Mouse (Mus musculus) heart, postnatal 25 days (tissue): Measurements from ENCODE around the gene Tuba3b. TPM values are rescaled to one million over a fixed set of nuclear protein-coding genes. Genes with fewer than 3 reads are reported as not detected.

ENCODE experiments used
- DNase-seq: peaks from one replicate; pipeline ENCODE4 v3.0.0; 2022; ENCODE audit warnings: low spot score
- intact Hi-C: fragments of 180-260 bp; cut with DNase I; formaldehyde crosslinking; loops from one replicate; pipeline ENCODE4 v1.15.1; 2025
- total RNA-seq, 2 experiments: library from RNA; stranded (reverse); gene quantifications; 2 replicates each; pipeline ENCODE4 v1.2.3; 2021

Tuba3b gene
- under 1 TPM in 1 of 2 experiments, not detected in 1; 0.20 TPM for total RNA-seq

DNA sequence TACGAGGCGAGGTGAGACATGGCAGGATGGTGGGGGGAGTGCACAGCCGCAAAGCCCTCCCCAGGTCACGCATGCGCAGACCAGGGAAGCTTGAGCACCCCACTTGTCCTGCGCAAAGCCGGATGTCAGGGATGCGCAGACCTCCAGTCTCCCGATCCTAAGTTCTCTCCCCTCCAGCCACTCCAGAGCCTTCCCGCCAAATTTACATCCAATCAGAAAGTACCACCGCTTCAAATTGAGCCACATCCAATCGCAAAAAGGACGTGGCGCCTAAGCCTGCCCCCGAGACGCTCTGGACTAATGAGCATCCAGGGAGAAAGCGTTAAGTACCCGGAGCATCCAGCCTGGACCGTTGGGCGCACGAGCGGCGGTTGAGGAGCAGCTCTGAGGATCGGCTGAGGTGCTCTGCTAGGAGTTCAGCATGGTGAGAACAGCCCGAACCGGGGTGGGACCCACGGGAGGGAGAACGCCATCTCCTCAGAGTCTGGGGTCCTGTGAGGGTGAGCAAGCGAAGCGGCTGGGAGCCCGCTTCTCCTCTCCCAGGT is at the start of gene Tuba3b:
Gene Tuba3b, plus strand, starts transcription at position 92 of the 545 bp plus-strand sequence.
- DNase-seq = no peak
- intact Hi-C loops = no loop called here

DNA sequence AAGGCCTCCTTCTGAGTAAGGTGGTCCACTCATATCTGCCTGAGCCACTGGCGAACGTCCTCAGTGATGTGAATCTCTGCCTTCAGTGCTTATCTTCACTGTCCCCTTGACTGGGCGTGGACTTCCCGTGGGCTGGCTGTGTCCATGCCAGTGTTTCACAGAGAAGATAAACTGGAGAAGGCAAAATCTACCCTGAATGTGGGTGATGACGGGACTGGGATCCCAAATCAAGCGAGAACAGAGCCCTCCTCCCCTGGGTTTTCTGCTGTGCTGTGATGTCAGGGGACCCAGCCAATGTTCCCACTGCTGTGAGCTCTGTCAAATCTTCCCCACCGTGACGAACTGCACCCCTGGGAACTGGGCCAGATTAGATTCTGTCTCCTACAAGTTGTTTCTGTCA is 48.3 kb upstream of the Tuba3b start:
- no peak for DNase-seq
- intact Hi-C loops = no loop called here

DNA sequence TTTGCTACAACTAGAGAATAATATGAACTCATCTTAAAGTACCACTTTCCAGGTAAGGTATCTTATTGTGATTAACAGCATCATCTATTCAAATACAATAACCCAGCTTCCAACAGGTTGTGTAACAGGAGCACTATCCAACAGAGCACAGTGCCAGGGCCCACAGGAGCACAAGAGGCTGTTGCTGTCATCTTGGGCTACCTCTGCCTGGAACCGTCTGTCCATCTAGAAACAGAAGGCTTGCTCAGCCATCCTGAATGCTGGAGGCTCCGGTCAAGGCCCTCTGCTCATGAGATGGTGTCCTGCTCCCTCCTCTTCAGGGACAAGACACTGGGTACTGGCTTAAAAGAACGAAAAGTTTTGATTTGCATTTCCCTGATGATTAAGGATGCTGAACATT is 47.7 kb upstream of the Tuba3b start:
- DNase-seq = no peak
- intact Hi-C loops = no loop called here

DNA sequence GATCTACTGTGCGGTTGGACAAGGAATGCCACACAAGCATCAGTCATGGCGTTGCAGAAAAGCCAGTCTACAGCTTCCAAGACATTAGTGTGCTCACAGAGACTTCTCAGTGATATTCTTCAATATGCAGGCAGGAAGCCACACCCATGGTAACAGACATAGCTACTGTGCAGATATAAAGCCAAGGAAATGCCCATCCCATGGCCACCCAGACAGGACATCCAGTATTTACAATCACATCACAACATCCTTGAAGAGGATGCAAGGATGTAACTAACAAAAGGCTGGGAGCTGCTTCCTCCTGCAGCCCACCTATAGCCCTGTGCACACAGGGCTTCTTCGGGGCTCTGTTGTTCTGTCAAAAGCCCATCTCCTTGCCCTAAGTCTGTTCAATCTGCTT is 46.9 kb upstream of the Tuba3b start:
- intact Hi-C loops = no loop called here
- DNase-seq = no peak

DNA sequence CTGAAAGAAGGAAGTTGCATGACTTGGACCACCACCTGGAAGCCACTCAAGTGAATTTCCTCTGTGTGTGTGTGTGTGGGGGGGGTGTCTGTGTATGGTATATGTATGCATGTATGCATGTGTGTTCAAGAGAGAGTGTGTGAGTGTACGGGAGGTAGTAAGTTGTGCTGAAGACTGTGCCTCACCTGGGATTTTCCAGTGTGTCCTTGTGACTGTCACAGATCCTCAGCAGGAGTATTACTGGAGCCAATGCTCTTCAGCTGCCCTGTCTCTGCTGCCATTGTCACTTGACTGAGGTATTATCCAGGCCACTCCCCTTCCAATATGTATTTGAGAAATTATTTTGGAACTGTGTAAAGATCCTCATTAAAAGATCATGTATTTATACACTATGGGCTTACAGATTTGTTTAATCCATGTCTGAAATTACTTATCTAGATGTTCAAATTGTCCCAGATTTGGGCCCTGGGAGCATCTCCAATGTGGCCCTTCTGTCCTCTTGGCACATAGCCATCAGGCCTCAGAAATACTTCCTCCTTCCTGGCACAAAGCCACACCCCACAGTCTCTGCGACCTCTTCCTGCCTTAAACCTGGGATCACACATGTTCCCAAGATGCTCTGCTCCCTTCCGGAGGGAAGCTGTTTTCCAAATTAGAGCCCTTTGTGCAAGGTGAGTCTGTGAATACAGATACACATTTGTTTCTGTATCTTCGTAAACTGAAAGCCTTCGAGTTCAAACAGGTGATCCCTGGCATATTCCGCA is 42.1 kb upstream of the Tuba3b start:
- intact Hi-C loops = no loop called here
- DNase-seq = no peak

DNA sequence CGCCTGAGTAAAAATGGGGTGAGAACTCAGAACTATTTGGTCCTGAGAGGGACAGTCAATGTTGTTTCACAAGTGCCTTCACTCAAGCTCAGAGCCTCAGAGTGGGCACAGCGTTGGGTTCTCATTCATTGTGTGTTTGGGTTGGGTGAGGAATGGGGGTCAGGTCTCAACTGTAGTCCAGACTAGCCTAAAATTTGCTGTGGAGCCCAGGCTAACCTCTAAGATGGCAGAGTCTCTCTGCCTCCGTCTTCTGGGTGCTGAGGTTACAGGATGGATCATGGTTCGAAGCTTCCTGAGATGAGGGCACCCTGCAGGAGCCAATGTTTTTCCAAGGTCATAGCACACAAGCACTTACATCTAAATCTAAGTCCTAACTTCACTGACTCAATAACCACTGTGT is 38.8 kb upstream of the Tuba3b start:
- intact Hi-C loops = no loop called here
- no peak for DNase-seq

DNA sequence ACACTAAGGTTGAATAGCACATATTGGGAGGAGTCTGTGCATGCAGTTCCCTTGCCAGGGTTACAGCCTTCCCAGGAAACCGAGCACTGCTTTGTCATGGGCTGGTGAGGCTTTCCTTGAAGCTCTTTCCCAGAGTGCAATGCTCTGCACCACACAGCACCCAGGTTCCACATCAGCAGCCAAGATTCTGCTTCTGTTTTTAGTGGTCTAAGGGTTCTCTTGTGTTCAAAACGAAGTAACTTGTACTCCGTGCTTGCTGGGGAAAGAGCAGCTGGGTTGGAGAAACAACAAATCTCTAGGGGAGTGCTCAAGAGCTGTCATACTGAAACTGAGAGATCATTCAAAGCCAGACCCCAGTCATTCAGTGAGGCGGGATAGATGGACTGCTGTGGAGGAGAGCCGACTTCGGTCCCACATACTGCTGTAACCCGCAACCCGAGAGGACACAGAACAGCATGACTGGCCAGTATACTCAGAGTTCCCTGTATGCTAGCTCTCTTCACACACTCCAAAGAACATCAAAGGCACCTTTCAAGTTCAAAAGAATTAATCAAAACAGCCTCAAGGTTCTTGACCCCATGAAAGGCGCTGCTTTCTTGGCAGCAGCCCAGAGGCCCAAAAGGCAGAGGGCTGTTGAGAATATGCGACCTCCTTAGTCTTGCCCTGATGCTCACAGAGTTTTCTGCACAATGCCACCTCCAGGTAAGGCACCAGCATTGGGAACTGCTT is 36.9 kb upstream of the Tuba3b start:
- DNase-seq = no peak
- intact Hi-C loops = no loop called here

DNA sequence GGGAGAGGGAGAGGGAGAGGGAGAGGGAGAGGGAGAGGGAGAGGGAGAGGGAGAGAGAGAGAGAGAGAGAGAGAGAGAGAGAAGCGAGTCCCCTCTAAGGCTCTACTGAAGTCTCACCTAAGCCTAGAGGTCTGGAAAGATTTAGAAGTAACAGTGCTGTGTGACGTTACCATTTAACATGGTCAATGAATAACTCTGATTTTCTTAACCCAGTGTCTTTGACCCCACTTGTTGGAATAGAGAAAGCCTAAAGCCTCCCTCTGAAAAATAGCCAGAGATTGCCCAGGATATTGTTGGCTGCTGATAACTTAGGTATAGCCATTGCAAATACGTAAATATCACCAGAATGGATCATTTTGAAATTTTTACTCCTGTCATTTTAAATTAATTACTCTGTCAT is 35.8 kb upstream of the Tuba3b start:
- intact Hi-C loops = no loop called here
- DNase-seq = no peak

DNA sequence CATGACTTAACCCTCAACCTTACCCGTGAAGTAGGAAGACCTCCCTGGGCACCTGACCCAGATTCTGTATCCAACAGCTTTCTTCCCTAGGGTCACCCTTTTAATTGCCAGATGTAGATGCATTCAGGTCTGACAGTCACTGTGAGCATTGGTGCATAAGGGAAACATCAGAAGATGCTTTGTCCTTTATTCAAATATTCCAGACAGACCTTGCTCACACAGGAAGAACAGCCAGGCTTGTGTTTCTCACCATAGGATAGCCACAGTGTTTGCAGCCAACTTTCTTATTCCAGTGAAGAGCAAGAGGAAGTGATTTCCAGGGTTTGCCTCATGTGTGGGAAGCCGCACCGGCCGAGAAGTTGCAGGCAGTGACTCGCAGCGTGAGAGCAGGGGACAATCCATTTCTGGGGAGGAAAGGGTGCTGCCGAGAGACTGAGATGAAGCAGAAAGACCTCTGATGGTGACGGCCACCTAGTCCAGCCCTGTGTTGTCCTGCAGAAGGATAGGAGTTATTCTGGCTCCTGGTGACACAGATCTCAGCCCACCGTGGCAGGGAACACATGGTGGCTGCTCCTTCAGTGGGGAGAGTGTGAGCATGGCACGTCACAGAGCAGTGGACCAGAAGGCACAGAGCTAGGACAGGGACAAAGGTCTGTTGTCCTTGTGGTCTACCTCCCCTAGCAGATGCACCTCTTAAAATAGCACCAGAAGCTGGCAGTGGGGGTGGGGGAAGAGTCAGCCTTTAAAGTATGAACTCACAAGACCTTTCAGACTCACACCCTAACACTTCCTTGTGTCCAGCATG is 34.0 kb upstream of the Tuba3b start:
- intact Hi-C loops = no loop called here

DNA sequence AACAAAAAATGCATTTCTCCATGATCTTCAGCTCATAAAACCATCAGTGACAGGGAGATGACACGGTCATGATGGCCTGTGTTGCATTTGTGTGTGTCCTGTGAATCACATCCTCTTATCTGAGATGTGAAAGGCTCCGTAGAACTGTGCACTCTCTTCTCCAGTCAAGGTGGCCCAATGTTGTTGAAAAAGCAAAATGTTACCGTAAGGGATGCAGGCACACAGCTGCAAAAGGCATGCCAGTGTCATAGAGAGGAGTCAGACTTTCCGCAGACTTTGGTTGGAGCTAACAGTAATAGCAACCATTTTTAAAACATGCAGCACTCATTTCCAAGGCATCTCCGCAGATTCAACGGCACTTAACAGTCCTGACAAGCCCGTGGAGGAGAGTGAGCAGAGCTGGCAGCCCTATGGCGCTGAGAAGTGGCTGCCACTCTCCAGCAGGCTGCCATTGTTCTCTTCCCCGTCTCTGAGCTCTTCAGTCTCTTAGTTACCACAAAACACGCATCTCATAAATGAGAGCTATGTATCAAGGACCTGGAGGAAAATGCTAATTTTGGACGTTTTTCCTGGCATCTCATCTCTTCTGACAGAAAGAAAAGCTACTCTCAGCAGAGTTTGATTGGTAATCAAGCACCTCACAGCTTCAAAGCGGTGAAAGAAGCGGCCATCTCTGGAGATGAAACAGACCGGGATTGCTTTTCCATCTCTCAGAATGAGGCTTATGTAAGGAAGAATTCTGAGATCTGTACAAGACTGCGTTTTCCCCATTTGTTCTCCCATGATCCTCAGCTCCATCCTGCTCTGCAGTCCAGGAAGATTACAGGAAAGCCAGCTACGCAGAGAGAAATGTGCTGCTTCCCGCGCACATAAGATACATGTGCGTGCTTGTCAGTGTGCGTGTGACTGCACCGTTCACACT is 30.2 kb upstream of the Tuba3b start:
- intact Hi-C loops = no loop called here
- DNase-seq = no peak

More for the DNA sequence above, 34.0 kb upstream of the Tuba3b start:
- no peak for DNase-seq

DNA sequence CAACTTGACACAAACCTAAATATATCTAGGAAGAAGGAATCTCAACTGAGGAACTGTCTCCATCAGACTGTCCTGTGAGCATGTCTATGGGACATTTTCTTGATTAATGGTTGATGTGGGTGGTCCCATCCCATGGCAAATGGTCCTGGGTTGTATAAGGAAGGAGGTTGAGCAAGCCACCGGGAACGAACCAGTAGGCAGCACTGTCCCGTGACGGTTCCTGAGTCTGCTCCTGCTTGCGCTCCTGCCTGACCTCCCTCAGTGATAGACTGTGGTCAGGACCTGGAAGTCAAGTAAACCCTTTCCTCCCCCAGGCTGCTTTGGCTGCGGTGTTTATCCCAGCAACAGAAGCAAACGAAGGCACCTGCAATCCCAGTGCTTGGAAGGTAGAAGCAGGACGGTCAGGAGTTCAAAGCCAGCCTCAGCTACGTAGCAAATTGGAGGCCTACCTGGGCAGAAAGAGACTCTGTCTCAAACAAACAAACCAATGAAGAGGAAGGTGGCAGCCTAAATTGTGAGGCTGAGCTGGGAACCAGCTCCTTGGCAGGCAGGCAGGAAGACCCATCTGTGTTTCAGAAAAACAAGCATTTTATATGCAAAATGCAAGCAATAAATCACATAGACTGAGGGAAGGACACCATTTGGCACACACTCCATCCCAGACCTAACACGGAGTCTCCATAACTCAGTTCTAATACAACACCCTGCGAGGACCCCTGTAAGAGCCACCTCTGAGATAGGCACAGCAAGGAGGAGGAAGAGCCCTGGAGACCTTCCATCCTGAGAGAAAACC is 24.9 kb upstream of the Tuba3b start:
- no peak for DNase-seq
- intact Hi-C loops = no loop called here

DNA sequence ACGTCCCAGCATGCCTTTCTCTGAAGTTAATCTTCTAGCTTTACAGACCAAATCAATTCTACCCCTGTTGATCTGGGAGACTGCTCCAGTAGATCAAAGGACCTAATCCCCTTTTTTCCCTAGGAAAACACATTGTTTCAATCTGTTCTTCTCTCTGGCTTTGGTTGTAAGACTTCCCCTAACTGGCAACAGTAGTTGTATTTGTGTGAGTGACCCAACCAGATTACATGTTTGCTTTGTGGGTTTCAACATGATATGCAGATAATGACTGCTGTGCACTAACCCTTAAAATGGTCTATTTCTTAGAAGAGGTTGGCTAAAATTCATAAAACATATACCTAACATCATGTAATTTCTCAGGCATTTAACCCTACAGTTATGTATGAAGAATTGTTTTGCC is 24.0 kb upstream of the Tuba3b start:
- DNase-seq = no peak
- intact Hi-C loops = no loop called here

DNA sequence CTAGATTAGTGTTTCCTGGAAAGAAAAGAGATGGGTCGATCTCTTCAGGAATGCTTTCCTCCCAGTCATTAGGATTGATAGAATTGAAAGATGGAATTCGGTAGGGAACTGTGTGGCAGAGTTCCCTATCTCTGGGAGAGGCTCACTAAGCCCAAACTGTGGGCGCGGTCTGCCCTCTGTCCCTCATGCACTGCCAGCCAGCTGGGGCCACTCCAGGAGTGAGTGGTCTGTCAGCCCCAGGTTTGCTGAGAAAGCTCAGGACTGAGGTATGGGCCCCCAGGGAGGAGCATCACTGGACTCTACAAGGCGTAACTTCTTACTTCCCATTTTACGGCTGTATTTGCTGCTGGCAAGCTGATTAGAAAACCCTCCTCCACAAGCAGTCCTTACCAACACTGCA is 23.5 kb upstream of the Tuba3b start:
- intact Hi-C loops = no loop called here
- DNase-seq = no peak

DNA sequence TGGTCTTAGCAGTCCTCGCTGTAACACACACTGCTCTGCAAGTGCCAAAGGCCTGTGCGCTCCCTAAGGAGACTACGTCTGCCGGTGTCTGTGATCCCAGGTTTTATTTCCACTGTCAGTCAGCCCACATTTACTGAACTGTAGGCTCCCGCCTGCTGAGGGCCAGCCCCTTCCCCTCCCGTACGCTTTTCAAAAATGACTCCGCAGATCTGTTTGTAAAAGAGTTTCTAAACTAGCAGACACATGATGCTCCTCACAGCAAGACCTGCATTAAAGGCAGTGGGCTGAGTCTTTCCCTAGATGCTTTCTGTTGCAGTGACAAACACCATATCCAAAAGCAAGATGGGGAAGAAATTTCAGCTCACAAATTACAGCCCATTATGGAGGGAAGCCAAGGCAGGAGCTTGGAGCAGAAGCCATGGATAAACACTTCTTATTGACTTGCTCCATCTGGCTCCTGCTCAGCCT is 23.0 kb upstream of the Tuba3b start:
- intact Hi-C loops = no loop called here
- no peak for DNase-seq

DNA sequence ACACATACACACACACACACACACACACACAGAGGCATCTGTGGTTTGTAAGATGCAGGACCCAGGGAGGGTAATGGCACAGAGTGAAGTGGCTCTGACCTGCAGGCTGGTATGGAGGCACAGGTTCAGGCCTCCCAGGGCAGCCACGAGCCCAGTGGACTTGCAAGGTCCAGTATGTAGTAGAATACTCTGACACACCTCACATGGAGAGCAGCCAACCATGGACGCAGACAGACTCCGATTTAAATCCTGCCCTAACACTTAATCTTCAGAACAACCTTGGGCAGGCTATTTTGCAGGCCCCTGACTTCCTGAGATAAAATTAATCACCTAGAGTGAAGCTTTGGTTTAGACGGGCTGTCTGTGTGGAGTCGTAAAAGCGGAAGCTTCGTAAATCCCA is 21.6 kb upstream of the Tuba3b start:
- no peak for DNase-seq
- intact Hi-C loops = no loop called here

DNA sequence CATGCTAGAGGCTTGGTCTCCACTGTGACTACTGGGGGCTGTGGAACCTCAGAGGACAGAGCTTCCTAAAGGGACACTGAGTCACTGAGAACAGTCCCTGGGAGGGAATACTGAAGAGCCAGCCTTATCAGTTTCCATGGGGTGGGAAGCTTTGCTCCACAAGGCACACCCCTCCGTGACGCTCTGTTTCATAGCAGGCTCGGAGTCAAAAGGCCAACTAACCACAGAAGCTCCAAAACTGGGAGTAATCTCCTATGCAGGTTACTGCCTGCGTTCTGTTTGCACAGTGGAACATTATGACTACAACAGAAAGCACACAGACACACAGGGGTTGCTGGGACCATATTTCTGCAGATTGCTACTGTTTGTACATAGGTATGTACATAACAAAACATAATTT is 19.7 kb upstream of the Tuba3b start:
- intact Hi-C loops = no loop called here
- no peak for DNase-seq

DNA sequence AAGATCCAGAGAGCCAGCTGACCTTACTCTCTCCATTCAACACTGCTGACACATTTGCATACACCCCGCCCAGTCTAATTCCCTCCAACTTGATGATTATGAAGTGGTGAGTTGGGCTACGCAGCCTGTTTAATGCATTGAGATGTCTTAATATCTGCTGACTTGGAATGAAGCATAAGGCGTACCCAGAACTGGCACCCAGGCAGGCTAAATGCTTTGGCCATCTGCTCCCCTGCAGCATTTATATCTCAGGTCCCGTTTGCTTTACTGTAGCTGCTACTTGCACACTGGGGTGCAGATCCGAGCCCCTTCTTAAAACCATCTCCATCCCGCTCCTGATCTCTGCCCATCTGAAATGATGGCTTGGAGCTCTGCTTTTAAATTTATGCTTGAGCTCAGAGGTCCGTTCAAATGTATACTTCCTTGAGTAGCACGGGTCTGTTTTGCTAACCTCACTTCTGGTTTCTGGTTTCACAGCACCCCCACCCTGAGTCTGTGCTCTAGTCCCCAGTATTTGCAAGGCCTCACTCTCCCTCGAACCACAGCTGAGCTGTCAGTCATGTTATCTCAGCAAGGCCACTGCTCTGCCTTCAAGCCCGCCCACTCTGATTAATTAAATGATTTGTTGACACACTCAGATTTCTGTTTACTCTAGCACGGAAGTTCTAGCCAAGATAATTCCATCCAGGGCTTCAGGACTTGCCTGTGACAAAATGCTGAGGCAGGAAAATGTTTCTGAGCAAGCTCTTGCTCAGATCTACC is 16.6 kb upstream of the Tuba3b start:
- intact Hi-C loops = no loop called here
- no peak for DNase-seq

DNA sequence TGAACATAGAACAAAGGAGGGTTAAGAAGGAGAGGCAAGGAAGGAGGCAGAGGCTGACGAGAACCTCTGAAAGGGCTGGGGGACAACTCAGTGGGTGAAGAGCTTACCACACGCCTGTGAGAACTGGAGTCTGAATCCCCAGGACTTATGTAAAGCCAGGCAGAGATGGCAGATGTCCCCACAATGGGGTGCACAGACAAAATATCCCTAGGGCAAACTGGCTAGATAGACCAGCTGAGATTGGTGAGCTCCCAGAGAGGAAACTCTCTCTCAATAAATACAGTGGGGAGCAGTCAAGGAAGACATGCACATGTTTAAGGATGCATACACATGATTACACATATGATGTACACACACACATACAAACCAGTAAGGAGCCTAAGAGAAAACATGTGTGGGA is 11.4 kb upstream of the Tuba3b start:
- intact Hi-C loops = no loop called here
- no peak for DNase-seq
